Mouse (Mus musculus) lung, adult 2 months (tissue): ENCODE measurements at regions not wholly inside any gene's neighbourhood (a gene's known extent, or its start where the extent isn't known, plus 50 kb on each side); places are given as distances from the start of the nearest gene placed in this dataset.

Experiments
- DNase-seq: peaks from one replicate; pipeline ENCODE4 v3.0.0; 2022
- H3K4me1 ChIP-seq: fragments of 200-500 bp; 2 replicates; pipeline ENCODE4 v1.6.1; 2011; ENCODE audit warnings: low read length; ENCODE audit not compliant: control insufficient read depth, insufficient read depth
- H3K4me3 ChIP-seq: fragments of 200-500 bp; replicated peaks from 2 replicates; pipeline ENCODE3; 2011; ENCODE audit warnings: low read depth, mild to moderate bottlenecking, control low read depth, low read length; ENCODE audit errors: extremely low read depth
- CTCF ChIP-seq: fragments of 200-500 bp; IDR thresholded peaks from 2 replicates; pipeline ENCODE4 v1.5.1; 2011; ENCODE audit warnings: mild to moderate bottlenecking, low read length, control low read depth; ENCODE audit not compliant: insufficient read depth
- POLR2A ChIP-seq: fragments of 200-500 bp; IDR thresholded peaks from 2 replicates; pipeline ENCODE4 v1.6.1; 2011; ENCODE audit warnings: low read depth, mild to moderate bottlenecking, control low read depth, low read length, borderline replicate concordance; ENCODE audit errors: extremely low read depth
- WGBS: fragments of 180-500 bp; shearing (Covaris S2); methylation state at CpG from one replicate; pipeline ENCODE4 v1.1.7; 2018; 5-methylcytosine and 5-hydroxymethylcytosine counted together

- Histone ChIP-seq H3K4me3 (no peak overlapping the region), H3K4me1 (no peaks in the 10 kb centered on the region)
- no peak for TF ChIP-seq POLR2A
- no peak for DNase-seq
- 75% methylated on average over 1 of the region's 1 CpGs for WGBS
These were observed 89.0 kb upstream of the Adra1b start for GRCm38 (mm10) chr11:43989911-43990430.

GRCm38 (mm10) chr11:43992011-43992471 lies 91.0 kb upstream of the Adra1b start:
- H3K4me3 ChIP-seq = no peak overlapping the region
- DNase-seq = no peak
- 58% methylated on average over 6 of the region's 6 CpGs for WGBS
- H3K4me1 ChIP-seq = no peaks in the 10 kb centered on the region
- TF ChIP-seq CTCF (no peak), POLR2A (no peak)

GRCm38 (mm10) chr11:43998046-43998725 lies 97.2 kb upstream of the Adra1b start:
- no peak for TF ChIP-seq CTCF
- TF ChIP-seq POLR2A = no peak
- 64% methylated on average over 12 of the region's 12 CpGs for WGBS
- Histone ChIP-seq H3K4me3 (no peak overlapping the region), H3K4me1 (peaks cover 3% of the 10 kb centered on the region)
- DNase-seq = no peak

- no peak for TF ChIP-seq POLR2A
- TF ChIP-seq CTCF = no peak
- peaks cover 3% of the 10 kb centered on the region for H3K4me1 ChIP-seq
- no peak for DNase-seq
- 82% methylated on average over 4 of the region's 4 CpGs for whole genome bisulfite sequencing
- no peak overlapping the region for H3K4me3 ChIP-seq
These were observed 99.0 kb upstream of the Adra1b start for GRCm38 (mm10) chr11:44000056-44000455.

- no peak overlapping the region for H3K4me3 ChIP-seq
- 73% methylated on average over 7 of the region's 7 CpGs for WGBS
- DNase-seq = no peak
- H3K4me1 ChIP-seq = peaks cover 3% of the 10 kb centered on the region
- TF ChIP-seq POLR2A (no peak), CTCF (no peak)
These were observed 101.0 kb upstream of the Adra1b start for GRCm38 (mm10) chr11:44001843-44002589.

GRCm38 (mm10) chr11:44002716-44003522 lies 101.9 kb upstream of the Adra1b start:
- no peak for TF ChIP-seq POLR2A
- TF ChIP-seq CTCF = no peak
- WGBS = 45% methylated on average over 6 of the region's 6 CpGs
- no peak for DNase-seq

GRCm38 (mm10) chr11:44007526-44008040 lies 106.6 kb upstream of the Adra1b start:
- DNase-seq = no peak
- Histone ChIP-seq H3K4me3 (no peak overlapping the region), H3K4me1 (peaks cover 2% of the 10 kb centered on the region; the same call in 1 of the 2 replicates)
- 41% methylated on average over 5 of the region's 5 CpGs for WGBS
- no peak for TF ChIP-seq CTCF
- no peak for TF ChIP-seq POLR2A

More at GRCm38 (mm10) chr11:44002716-44003522, 101.9 kb upstream of the Adra1b start:
- H3K4me3 ChIP-seq = no peak overlapping the region
- peaks cover 3% of the 10 kb centered on the region for H3K4me1 ChIP-seq

- H3K4me3 ChIP-seq = no peak overlapping the region
- DNase-seq = no peak
- no peak for TF ChIP-seq POLR2A
- TF ChIP-seq CTCF = no peak
- no peaks in the 10 kb centered on the region for H3K4me1 ChIP-seq
- WGBS = 65% methylated on average over 5 of the region's 5 CpGs
These were observed 111.3 kb upstream of the Adra1b start for GRCm38 (mm10) chr11:44012314-44012713.

GRCm38 (mm10) chr11:44013841-44014240 lies 112.8 kb upstream of the Adra1b start:
- H3K4me3 ChIP-seq = no peak overlapping the region
- H3K4me1 ChIP-seq = no peaks in the 10 kb centered on the region
- DNase-seq = no peak
- TF ChIP-seq POLR2A (no peak), CTCF (no peak)
- 52% methylated on average over 1 of the region's 1 CpGs for WGBS
